Mouse (Mus musculus): ENCODE measurements around the gene Btd. TPM values are rescaled to one million over a fixed set of nuclear protein-coding genes. Genes with fewer than 3 reads are reported as not detected.
"Not testable (repeated sequence)": the region's sequence is repeated elsewhere in the genome, so short reads cannot be mapped to it uniquely, and the experiment has no call there.

The Btd gene
- polyA plus RNA-seq (2014; fragmentation: Nextera tagmentation; extraction: Ambion mirVana), result 17.5 and 18.4 TPM in 2 replicates

DNA sequence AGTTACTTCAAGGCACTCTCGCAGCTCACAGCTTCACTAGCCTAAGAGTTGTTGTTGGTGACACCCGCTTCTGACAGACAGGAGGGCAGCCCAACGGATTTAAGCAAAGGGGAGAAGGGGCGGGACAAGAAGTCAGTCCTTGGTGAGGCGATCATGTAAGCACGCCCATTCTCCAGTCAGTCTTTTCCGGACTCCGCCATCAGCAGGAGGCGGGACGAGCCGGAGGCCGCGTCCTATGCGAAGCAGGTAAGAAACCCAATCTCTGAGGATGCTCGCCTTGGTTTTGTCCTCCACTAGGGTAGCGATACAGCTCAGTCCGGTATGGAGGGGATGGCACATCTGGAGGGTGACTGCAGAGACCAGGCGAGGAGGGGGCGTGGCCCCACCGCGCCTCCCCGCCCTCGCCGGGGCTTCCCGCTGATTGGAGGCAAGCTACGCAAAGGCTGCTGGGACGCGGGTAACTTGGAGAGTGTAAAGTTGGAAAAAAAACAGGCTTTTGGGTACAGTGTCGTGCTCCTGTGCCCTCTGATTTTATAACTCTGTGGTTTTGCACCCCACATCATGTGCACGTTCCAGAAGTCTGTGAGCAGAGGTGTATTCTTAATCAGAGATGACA lies at the start of gene Btd, which contains the start of gene Hacl1:
Gene Btd, plus strand, starts transcription at position 139 of the 616 bp plus-strand sequence.
Gene Hacl1, minus strand, starts transcription at position 397 of the 616 bp plus-strand sequence.
- ATAC-seq (ENCODE audit: low FRiP score), result peak; percentile 97
- H3K36me3 ChIP-seq (ENCODE audit: control insufficient read depth, insufficient read depth, low read length), result no peaks in the 10 kb centered on the region
- H3K4me2 ChIP-seq (replicated peaks; ENCODE audit: low read depth, low read length), result peak within 1 kb of the TSS; percentile 59
- 0 out of 2 replicates have a peak within 1 kb of the TSS, but pooled peaks have one; percentile 32 for H3K27ac ChIP-seq (ENCODE audit: low read depth, low read length)
- no peaks in the 10 kb centered on the region for H3K9me3 ChIP-seq (ENCODE audit: control insufficient read depth, low read length)
- peak within 1 kb of the TSS; percentile 47 for H3K4me3 ChIP-seq (ENCODE audit: low read depth, low read length)
- peak; percentile 92 for DNase-seq (ENCODE audit: low spot score)
- no peaks in the 10 kb centered on the region for H3K27me3 ChIP-seq (ENCODE audit: control insufficient read depth, insufficient read depth, low read length)
- WGBS, result under 1% methylated on average over 30 of the region's 30 CpGs
- no peaks in the 10 kb centered on the region for H3K4me1 ChIP-seq (replicated peaks; ENCODE audit: control insufficient read depth, insufficient read depth, low read length)
- H3K9ac ChIP-seq (ENCODE audit: low read depth, low read length), result peak within 1 kb of the TSS; percentile 53

DNA sequence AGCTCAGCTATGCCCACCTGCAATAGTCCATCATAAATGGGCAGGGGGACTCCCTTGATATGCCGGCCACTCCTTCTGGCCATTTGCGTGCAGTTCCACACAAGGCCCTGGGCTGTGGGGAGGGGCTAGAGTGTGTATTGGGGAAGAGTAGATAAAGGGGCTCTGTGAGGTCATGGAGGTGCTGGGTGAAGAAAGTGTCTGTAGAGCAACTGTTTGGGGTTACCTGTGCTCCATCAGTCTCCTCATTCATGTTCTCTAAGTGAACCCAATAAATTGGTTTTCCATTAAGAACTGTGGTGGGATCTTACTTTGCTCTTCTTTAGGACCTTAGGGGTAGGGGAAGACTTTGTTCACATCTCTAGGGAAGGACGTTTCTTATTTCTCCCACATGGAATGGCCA lies 49.6 kb upstream of the Btd start, which contains the start of gene Colq:
Gene Colq, minus strand, starts transcription at position 101 of the 400 bp plus-strand sequence.
- H3K9ac ChIP-seq (ENCODE audit: low read depth, low read length), result no peak within 1 kb of the TSS
- WGBS, result 90% methylated on average over 3 of the region's 3 CpGs

DNA sequence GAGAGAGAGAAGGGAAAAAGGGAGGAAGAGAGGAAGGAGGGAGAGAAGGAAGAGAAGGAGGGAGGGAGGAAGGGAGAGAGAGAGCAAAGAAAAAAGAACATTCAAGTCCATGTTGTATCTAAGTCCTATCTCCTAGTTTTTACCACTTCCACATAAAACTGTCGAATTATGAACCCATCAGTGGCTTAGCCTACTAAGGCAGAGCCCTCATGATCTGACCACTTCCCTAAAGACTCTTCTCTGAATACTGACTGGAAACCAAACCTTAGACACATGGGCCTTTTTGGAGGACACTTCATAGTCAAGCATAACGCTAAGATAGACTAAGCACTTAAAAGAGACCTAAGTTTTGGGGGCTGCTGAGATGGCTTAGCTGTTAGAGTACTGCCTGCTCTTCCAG lies 47.8 kb upstream of the Btd start:
- H3K27ac ChIP-seq (ENCODE audit: low read depth, low read length), result no peak overlapping the region
- H3K36me3 ChIP-seq (ENCODE audit: control insufficient read depth, insufficient read depth, low read length), result no peaks in the 10 kb centered on the region
- no peak overlapping the region for H3K9ac ChIP-seq (ENCODE audit: low read depth, low read length)
- no peaks in the 10 kb centered on the region for H3K4me1 ChIP-seq (replicated peaks; ENCODE audit: control insufficient read depth, insufficient read depth, low read length)
- 75% methylated on average over 2 of the region's 2 CpGs for WGBS
- DNase-seq (ENCODE audit: low spot score) (no peak), ATAC-seq (ENCODE audit: low FRiP score) (no peak)
- H3K9me3 ChIP-seq (ENCODE audit: control insufficient read depth, low read length), result no peaks in the 10 kb centered on the region
- no peak overlapping the region for H3K4me3 ChIP-seq (ENCODE audit: low read depth, low read length)
- no peak overlapping the region for H3K4me2 ChIP-seq (replicated peaks; ENCODE audit: low read depth, low read length)
- no peaks in the 10 kb centered on the region for H3K27me3 ChIP-seq (ENCODE audit: control insufficient read depth, insufficient read depth, low read length)

More for the DNA sequence above, 49.6 kb upstream of the Btd start, which contains the start of gene Colq:
- Histone ChIP-seq H3K9me3 (ENCODE audit: control insufficient read depth, low read length) (no peaks in the 10 kb centered on the region), H3K4me3 (ENCODE audit: low read depth, low read length) (no peak within 1 kb of the TSS), H3K4me2 (replicated peaks; ENCODE audit: low read depth, low read length) (no peak within 1 kb of the TSS), H3K36me3 (ENCODE audit: control insufficient read depth, insufficient read depth, low read length) (no peaks in the 10 kb centered on the region), H3K27ac (ENCODE audit: low read depth, low read length) (no peak within 1 kb of the TSS), H3K4me1 (replicated peaks; ENCODE audit: control insufficient read depth, insufficient read depth, low read length) (no peaks in the 10 kb centered on the region), H3K27me3 (ENCODE audit: control insufficient read depth, insufficient read depth, low read length) (no peaks in the 10 kb centered on the region)
- ATAC-seq (ENCODE audit: low FRiP score) (no peak), DNase-seq (ENCODE audit: low spot score) (no peak)

DNA sequence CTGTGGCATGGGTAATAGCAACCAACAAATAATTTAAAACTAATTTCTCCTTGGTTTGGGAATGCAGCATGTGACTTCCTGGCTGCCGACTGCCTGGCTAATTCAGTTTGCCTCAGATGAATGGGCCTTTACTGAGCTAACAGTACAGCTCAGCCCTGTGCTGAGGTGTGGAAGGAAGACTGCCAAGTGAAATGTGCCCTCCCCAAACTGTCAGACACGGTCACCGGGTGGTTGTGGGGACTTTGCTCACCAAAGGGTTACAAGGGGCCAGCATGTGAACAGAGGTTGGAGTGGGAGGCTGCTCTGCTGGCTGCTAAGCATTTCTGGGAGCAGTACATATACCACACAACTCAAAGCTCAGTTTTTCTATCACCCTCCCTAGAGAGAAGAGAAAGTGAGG lies 46.1 kb upstream of the Btd start:
- Histone ChIP-seq H3K4me2 (replicated peaks; ENCODE audit: low read depth, low read length) (no peak overlapping the region), H3K36me3 (ENCODE audit: control insufficient read depth, insufficient read depth, low read length) (no peaks in the 10 kb centered on the region), H3K9me3 (ENCODE audit: control insufficient read depth, low read length) (no peaks in the 10 kb centered on the region), H3K27ac (ENCODE audit: low read depth, low read length) (no peak overlapping the region), H3K9ac (ENCODE audit: low read depth, low read length) (no peak overlapping the region), H3K27me3 (ENCODE audit: control insufficient read depth, insufficient read depth, low read length) (no peaks in the 10 kb centered on the region), H3K4me1 (replicated peaks; ENCODE audit: control insufficient read depth, insufficient read depth, low read length) (no peaks in the 10 kb centered on the region), H3K4me3 (ENCODE audit: low read depth, low read length) (no peak overlapping the region)
- no peak for DNase-seq (ENCODE audit: low spot score)
- WGBS, result 86% methylated on average over 3 of the region's 3 CpGs
- ATAC-seq (ENCODE audit: low FRiP score), result no peak

DNA sequence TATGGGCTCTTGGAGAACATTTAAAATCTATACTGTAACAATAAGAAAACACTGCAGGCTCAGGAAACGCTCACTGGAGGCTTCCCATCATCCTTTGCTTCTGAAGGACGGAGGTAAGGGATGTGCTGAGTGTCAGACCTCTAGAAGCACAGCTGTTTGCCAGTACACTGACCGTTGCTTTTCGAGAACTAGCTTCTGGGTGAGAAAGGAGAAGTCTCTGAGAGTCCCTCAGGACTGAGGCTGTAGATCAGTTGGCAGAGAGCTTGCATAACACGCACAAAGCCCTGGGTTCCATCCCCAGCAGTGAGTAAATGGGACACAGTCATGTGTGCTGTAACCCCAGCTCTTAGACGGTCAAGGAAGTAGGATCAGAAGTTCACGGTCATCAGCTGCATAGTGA lies 44.4 kb upstream of the Btd start:
- no peak overlapping the region for H3K27ac ChIP-seq (ENCODE audit: low read depth, low read length)
- DNase-seq (ENCODE audit: low spot score) (no peak), ATAC-seq (ENCODE audit: low FRiP score) (no peak)
- no peaks in the 10 kb centered on the region for H3K9me3 ChIP-seq (ENCODE audit: control insufficient read depth, low read length)
- 78% methylated on average over 7 of the region's 7 CpGs for WGBS
- H3K4me1 ChIP-seq (replicated peaks; ENCODE audit: control insufficient read depth, insufficient read depth, low read length), result no peaks in the 10 kb centered on the region
- no peak overlapping the region for H3K9ac ChIP-seq (ENCODE audit: low read depth, low read length)
- no peak overlapping the region for H3K4me2 ChIP-seq (replicated peaks; ENCODE audit: low read depth, low read length)
- H3K4me3 ChIP-seq (ENCODE audit: low read depth, low read length), result no peak overlapping the region
- H3K36me3 ChIP-seq (ENCODE audit: control insufficient read depth, insufficient read depth, low read length), result no peaks in the 10 kb centered on the region
- H3K27me3 ChIP-seq (ENCODE audit: control insufficient read depth, insufficient read depth, low read length), result no peaks in the 10 kb centered on the region

DNA sequence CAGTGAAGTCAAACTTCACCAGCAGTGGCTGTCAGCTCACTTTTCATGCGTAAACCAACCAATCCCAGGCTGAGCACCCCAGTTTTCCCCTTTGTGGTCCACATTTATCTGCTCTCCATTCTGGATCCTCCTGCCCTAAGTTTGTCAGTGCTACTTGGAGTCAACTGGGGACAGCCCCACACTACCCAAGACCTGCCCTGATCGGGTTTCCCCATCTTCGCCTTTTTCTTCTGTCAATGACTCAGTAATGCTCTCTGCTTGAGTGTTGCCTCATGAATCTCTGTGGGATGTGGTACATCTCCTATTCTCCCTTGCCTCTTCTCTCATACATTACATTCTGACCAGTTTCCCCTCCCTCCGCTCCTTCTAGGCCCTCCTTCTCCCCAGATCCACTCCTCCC lies 43.4 kb upstream of the Btd start:
- no peak overlapping the region for H3K4me2 ChIP-seq (replicated peaks; ENCODE audit: low read depth, low read length)
- ATAC-seq (ENCODE audit: low FRiP score), result no peak
- H3K36me3 ChIP-seq (ENCODE audit: control insufficient read depth, insufficient read depth, low read length), result no peaks in the 10 kb centered on the region
- H3K27ac ChIP-seq (ENCODE audit: low read depth, low read length), result no peak overlapping the region
- H3K27me3 ChIP-seq (ENCODE audit: control insufficient read depth, insufficient read depth, low read length), result no peaks in the 10 kb centered on the region
- 93% methylated on average over 4 of the region's 4 CpGs for WGBS
- no peaks in the 10 kb centered on the region for H3K4me1 ChIP-seq (replicated peaks; ENCODE audit: control insufficient read depth, insufficient read depth, low read length)
- no peak overlapping the region for H3K9ac ChIP-seq (ENCODE audit: low read depth, low read length)
- H3K4me3 ChIP-seq (ENCODE audit: low read depth, low read length), result no peak overlapping the region
- H3K9me3 ChIP-seq (ENCODE audit: control insufficient read depth, low read length), result no peaks in the 10 kb centered on the region
- no peak for DNase-seq (ENCODE audit: low spot score)

DNA sequence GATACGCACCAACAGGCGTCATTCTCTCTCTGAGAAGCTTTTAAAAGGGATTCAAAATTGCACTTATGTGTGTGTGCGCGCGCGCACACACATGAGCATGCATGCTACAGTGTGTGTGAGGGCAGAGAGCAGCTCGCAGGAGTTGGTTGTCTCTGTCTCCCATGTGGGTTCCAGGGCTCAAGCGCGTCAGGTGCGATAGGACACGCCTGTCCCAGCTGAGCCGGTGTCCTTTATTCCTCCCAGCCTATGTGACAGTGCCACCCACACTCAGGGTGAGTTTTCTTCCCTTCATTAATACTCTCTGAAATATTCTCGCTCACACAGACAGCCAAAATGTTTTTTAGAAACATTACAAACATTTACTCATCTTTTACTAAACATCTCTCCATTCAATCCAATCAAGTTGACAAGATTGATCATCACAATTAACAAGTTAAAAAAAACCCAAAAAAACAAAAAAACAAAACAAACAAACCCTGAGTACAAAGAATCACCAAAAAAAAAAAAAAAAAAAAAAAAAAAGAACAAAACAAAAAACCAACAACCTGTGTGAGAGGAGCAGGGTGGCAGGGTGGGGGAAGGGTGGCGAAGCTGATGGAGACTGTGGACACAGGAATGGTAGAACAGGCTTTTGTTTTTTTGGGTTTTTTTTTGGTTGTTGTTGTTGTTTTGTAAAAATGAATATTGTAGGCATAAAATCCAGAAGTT lies 38.8 kb upstream of the Btd start:
- no peaks in the 10 kb centered on the region for H3K36me3 ChIP-seq (ENCODE audit: control insufficient read depth, insufficient read depth, low read length)
- H3K9ac ChIP-seq (ENCODE audit: low read depth, low read length), result no peak overlapping the region
- no peaks in the 10 kb centered on the region for H3K27me3 ChIP-seq (ENCODE audit: control insufficient read depth, insufficient read depth, low read length)
- no peak overlapping the region for H3K4me2 ChIP-seq (replicated peaks; ENCODE audit: low read depth, low read length)
- no peak overlapping the region for H3K27ac ChIP-seq (ENCODE audit: low read depth, low read length)
- no peak overlapping the region for H3K4me3 ChIP-seq (ENCODE audit: low read depth, low read length)
- no peak for ATAC-seq (ENCODE audit: low FRiP score)
- no peaks in the 10 kb centered on the region for H3K9me3 ChIP-seq (ENCODE audit: control insufficient read depth, low read length)
- no peaks in the 10 kb centered on the region for H3K4me1 ChIP-seq (replicated peaks; ENCODE audit: control insufficient read depth, insufficient read depth, low read length)
- WGBS, result 95% methylated on average over 14 of the region's 14 CpGs
- no peak for DNase-seq (ENCODE audit: low spot score)

DNA sequence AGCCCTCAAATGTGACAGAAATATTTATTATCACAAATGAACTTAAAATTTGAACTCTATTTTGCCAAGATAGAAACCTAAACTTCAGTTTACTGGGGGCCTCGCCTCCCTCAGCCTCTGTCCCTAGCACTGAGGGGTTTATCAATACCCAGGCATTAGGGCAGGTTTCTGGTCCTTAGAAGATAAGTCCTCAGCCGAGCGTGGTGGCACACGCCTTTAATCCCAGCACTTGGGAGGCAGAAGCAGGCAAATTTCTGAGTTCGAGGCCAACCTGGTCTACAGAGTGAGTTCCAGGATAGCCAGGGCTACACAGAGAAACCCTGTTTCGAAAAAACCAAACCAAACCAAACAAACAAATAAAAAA lies 38.2 kb upstream of the Btd start:
- H3K9me3 ChIP-seq (ENCODE audit: control insufficient read depth, low read length); H3K4me1 ChIP-seq (replicated peaks; ENCODE audit: control insufficient read depth, insufficient read depth, low read length); H3K27ac ChIP-seq (ENCODE audit: low read depth, low read length); H3K4me3 ChIP-seq (ENCODE audit: low read depth, low read length); H3K36me3 ChIP-seq (ENCODE audit: control insufficient read depth, insufficient read depth, low read length); H3K9ac ChIP-seq (ENCODE audit: low read depth, low read length); H3K27me3 ChIP-seq (ENCODE audit: control insufficient read depth, insufficient read depth, low read length); ATAC-seq (ENCODE audit: low FRiP score); H3K4me2 ChIP-seq (replicated peaks; ENCODE audit: low read depth, low read length); DNase-seq (ENCODE audit: low spot score): not testable (repeated sequence)
- WGBS, result 85% methylated on average over 6 of the region's 6 CpGs

DNA sequence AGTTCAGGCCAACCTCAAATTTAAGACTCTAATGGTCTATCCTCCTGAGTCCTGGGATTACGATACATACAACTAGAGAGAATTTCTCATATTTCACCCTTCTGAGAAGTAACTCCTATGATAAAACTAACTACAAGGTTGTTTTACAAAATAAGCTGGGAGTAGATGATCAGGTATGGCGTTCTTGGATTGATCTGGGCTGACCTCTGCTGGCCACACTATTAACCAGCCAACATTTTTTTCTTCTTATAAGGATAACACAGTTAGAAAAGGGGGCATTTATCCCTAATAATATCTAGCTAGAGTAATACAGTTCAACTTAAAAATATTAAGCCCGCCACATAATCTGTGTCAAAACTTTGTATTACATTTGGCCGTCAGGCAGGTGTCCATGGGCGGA lies 35.9 kb upstream of the Btd start:
- Histone ChIP-seq H3K27me3 (ENCODE audit: control insufficient read depth, insufficient read depth, low read length) (no peaks in the 10 kb centered on the region), H3K27ac (ENCODE audit: low read depth, low read length) (no peak overlapping the region), H3K9me3 (ENCODE audit: control insufficient read depth, low read length) (no peaks in the 10 kb centered on the region), H3K9ac (ENCODE audit: low read depth, low read length) (no peak overlapping the region), H3K4me2 (replicated peaks; ENCODE audit: low read depth, low read length) (no peak overlapping the region), H3K4me3 (ENCODE audit: low read depth, low read length) (no peak overlapping the region), H3K36me3 (ENCODE audit: control insufficient read depth, insufficient read depth, low read length) (no peaks in the 10 kb centered on the region), H3K4me1 (replicated peaks; ENCODE audit: control insufficient read depth, insufficient read depth, low read length) (no peaks in the 10 kb centered on the region)
- WGBS, result 85% methylated on average over 5 of the region's 5 CpGs
- DNase-seq (ENCODE audit: low spot score) (no peak), ATAC-seq (ENCODE audit: low FRiP score) (no peak)

Measured in hindbrain, embryonic 11.5 days (tissue).